Mouse (Mus musculus) liver, adult (tissue): Measurements from ENCODE around the gene 9130008F23Rik.

Source experiments
- GATA4 ChIP-seq: IDR thresholded peaks from 2 replicates; pipeline ENCODE4 v1.6.1; 2014; ENCODE audit warnings: mild to moderate bottlenecking, low read length; ENCODE audit not compliant: insufficient replicate concordance

9130008F23Rik gene

DNA sequence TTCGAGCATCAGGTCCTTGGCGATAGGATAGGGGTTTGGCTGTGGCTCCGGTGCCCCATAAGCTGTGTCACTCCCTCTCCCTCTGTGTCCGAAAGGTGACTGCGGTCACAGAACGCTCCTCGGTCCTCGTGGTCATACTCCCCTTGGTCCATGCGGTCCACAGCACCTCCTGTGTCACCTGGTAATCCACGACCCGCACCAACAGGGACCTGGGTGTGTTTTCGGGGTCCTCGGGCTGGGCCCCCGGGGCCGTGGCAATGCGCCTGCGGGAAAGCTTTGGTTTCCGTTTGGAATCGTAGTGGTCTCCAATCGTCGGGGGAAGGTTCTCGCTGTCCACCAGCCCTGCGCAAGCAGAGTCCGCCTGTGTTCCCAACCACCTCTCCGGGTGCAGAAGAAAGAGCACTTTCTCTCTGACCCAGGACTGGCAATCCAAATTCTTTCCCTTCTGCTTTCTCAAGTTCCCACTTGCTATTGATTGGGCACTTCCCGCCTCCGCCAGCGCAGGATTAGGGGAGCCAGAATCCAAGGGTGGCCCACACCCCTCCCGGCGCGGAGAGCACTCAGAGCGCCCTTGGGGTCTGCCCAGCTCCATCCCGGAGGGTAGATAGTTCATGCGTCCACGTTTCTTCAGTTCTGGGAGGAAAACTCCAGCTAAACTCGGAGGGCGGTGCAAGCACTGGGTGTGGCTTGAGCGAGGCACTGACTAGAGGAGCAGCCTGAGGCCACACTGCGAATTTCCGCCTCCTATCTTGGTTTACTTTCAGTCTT, at the start of gene 9130008F23Rik:
TSS of gene 9130008F23Rik (minus strand) at position 636 of the 768 bp plus-strand sequence.
- TF ChIP-seq GATA4 = no peak

DNA sequence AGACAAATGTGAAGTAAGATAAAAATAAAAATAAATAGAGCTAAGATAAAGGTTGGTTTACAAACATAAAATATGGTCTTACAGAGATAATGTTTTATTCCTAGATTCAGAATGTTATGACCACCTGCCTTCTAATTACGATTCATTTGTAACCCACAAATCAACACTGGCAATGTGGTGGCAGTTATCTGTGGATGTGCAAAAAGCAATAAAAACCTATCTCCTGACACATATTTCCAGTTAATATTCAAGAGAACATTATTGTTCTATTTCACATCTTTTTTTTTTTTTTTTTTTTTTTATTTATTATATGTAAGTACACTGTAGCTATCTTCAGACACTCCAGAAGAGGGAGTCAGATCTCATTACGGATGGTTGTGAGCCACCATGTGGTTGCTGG, 35.1 kb upstream of the 9130008F23Rik start:
- no peak for TF ChIP-seq GATA4

DNA sequence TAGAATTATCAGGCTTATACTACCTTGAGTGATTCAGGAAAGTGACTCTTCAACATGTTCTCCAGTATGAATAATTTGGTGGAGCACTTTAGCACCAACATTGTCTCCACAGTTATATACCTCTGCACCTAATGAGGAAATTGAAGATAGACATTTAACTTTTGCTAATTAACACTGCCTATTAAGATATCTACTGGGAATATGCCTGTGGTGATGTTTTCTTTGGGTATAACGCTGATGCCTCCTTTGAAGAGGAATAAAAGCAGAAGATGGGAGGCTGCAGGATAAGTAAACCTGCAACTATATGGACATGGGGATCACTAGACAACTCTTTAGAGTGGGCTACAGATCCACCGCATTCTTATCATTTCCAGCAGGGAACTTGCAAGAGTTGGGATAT, 33.9 kb upstream of the 9130008F23Rik start, which contains the start of gene Glyatl3:
TSS of gene Glyatl3 (minus strand) at position 101 of the 400 bp plus-strand sequence.
- TF ChIP-seq GATA4 = no peak

DNA sequence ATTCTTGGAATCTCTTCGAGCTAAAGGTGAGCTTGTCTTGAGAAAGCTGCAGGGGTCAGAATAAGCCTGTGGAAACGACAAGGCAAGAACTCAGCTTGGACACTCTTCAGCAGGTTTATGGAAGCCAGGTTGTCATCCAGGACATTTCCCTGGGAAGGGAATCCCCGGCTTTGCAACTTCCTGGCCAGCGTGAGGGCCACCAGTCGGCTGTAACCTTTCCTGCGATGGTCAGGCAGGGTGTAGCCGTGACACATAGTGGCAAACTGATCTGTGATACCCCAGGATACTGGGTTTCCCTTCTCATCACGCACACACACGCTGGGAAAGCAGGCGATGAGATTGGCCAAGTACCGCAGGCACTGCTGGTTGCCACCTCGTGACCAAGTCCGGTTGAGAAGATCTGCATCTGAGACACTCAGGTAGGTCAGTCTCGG, 24.4 kb upstream of the 9130008F23Rik start:
- no peak for TF ChIP-seq GATA4

DNA sequence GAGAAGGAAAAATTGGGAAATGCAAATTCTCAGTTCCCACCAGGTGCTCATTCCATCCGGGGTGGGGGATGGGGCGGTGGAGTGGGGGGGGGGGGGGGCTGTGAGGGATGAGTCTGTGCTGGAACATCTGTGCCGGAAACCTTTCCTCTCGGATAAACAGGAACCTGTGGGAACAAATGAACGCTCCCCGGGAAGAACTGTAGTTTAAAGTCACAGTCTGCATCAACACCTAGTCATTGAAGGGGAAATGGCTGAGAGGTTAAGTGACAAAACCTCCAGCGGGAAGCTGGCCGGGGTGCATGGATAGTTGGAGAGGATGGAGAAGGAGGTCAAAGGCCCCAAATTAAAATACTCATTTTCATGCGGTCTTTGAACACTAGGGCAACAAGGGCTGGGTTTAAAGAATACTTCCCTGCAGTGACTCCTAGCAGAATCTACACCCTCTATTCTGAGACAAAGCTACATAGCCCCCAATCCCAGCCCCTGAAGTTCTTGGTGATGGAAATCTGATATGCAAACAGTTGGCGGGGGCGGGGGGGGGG, 23.8 kb upstream of the 9130008F23Rik start:
- TF ChIP-seq GATA4 = no peak

DNA sequence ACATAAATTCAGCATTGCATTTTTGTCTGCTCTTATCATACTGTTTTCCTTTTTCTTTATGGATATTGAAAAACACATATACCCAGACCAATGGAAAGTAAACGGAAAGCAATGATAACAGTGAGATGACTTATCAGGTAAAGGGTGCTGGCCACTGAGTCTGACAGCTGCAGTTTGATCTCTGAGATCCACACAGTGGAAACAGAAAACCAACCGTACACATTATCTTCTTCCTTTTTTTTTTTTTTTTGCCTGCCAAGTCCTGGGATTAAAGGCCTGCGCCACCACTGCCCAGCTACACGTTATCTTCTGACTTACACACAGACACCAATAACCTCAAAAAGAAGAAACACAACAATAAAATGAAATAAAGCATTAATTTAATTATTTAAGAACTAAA, 23.0 kb upstream of the 9130008F23Rik start:
- no peak for TF ChIP-seq GATA4

DNA sequence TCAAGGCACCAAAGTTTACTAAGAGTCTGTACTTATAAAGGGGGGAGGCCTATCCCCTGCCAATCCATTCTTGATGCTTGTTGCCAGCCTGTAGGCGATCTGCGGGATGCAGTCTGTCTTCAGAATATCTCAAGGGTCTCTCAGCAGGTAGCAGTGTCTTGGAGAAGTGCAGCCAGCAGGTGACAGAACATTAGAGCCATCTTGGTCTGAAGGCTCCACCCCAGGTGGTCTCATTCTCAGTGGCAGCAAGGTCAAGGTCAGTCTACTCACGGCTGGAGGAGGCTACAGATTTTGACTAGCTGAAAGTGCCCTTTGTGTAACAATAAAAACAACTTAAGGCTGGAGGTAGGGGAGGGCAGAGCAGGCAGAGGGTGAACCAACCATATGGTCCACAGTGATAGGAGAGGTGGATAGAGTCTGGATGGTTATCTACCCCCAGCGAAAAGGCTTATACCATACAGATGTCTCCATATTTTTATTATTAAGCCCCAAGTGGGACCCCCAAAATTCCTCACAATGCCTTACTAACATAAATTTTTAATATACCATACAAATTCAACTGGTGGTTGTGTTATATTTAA, 19.5 kb upstream of the 9130008F23Rik start:
- TF ChIP-seq GATA4 = no peak

DNA sequence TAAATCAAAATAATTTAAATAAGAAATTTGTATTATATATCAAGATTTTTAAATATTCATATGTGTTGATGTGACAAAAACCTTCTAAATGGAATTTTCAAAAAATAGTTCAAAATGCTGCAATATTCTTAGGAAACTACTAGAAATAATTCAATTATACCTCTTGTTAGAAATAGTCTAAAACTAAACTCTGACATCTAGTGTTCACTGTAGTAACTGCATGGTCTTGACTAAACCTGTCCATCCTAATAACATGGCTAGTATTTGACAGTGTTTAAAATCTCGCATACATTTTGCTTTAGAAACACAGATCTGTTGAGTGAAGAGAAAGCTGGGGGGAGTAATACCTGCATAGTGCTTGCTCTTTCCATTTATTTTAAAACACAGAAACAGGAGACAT, 16.5 kb upstream of the 9130008F23Rik start:
- TF ChIP-seq GATA4 = no peak

DNA sequence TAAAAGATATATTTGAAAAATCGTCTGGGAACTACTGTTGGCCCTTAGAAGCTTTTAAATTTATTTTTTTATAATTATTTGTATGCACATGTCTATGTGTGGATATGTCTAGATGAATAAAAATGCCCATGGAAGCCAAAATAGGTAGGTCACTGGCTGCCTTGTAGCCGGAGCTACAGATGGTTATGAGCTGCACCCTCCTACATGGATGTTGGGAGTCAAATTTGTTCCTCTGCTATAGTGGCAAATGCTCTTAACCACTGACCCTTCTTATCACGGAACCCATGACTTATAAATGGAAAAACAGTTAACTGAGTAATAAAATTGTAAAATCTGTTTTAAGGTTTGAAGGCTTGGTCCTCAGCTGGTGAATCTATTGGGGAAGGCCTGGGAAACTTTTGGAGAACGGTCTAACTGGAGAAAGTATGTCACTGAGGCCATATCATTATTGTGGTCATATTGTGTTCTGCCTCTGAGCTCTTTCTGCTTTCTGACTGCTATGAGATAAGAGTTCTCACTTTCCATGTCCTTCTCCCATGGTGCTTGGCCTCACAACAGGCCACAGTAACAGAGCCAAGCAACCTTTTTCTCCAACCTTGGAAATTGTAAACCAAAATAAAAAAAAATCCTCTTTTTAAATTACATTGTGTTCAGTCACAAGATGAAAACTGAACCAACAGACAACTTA, 7.6 kb upstream of the 9130008F23Rik start:
- no peak for TF ChIP-seq GATA4

DNA sequence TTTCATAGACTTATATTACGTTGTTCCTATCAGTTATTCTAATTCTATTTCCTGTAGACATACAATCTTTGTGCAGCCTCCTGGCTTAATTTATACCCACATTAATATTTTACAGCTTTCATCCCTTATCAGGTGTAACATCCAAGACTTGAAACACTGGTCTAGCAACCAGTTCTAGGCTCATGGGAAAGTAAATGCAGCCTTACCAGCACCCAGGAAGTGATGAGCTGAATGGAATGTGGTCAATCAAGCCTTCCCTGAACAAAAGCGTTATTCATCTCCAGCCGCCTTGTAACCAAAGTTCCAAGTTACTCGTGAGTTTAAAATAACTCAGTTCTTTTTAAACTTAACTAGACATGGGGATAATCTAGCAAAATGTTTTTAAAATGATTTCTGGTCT, 4.8 kb upstream of the 9130008F23Rik start:
- no peak for TF ChIP-seq GATA4

DNA sequence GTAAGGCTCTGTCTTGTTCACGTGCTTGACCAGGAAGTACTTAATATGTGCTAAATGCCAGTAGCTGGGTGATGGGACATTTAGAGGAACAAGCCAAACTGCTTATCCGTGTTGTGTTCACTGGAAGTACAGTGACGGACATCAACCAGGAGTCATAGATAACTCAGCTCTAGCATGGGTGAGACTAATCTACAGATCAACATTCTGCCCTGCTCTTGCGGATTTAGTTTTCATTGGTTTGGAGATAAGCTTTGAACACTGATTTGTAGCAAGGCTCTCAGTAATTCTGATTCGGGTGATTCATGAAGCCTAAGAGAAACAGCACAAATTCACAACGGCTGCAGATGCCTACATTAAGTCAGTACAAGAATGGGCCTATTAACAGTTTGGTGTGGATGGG, 1.8 kb upstream of the 9130008F23Rik start:
- no peak for TF ChIP-seq GATA4

DNA sequence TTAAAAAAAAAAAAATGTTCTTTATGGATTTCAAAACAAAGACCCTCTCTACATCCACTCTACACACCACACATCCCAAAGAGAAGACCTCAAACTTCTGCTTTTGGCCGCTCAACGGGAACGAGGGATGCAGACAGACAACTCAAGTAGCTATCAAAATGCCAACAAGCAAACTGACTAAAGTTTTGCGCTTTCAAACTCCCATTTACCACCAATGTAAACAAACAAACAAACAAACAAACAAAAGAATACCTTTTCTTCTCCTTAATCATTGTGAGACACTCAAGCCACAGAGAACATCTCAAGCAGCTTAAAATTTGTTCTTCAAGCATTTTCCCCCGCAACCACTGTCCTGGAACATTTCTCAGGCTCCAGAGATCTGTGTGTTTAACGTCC, 833 bp downstream of the 9130008F23Rik start:
- TF ChIP-seq GATA4 = no peak

DNA sequence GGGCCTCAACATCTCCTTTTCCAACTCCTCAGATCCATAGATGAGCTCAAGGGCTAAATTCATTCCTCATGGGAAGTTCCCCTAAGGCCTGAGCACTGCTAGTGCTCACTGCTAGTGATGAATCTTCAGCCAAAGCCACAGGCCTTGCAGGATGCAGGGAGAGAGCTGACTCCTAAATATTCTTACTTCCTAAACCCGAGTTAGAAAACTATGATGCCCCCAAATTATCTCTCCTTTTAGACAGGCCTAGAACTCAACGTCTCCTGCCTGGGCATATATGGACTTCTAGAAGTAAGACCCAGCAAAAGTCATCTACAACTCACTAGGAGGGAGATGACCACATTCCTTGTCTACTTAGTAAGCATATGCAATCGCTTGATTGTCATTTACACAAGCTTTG, 2.6 kb downstream of the 9130008F23Rik start:
- TF ChIP-seq GATA4 = no peak

DNA sequence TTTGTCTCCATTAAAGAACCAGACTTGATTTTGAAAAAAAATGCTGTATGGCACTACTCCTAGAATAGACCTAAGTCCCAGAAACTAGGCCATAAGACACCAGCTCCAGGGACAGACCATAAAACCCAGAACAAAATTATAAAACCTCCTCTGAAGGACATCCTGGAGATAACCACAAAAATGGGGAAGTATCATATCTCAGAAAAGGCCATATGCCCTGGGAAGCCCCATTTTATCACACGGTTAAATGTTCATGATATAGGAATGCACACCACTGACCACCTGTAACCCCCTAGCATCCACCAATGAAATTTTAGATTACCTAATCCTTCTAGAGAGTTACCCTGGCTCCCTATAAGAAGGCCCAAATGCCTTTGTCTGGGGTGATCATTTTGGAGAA, 4.8 kb downstream of the 9130008F23Rik start:
- TF ChIP-seq GATA4 = no peak

DNA sequence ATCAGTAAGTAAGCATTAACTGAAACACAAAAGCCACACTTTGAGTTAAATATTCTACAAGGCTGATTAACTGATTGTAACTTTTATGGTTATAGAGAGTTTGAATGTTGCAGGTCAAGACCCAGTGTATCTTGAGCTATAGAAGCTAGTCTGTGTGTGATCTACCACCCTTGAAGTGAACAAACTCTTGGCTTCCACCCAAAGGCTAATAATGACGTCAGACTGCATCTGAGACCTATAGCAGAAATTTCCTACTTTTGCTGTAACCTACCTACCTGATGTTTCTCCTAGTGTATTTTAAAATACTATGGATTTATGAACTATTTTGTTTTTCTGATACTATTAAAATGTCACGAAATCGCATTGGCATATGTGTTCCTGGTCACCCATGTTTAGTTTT, 5.7 kb downstream of the 9130008F23Rik start:
- no peak for TF ChIP-seq GATA4

DNA sequence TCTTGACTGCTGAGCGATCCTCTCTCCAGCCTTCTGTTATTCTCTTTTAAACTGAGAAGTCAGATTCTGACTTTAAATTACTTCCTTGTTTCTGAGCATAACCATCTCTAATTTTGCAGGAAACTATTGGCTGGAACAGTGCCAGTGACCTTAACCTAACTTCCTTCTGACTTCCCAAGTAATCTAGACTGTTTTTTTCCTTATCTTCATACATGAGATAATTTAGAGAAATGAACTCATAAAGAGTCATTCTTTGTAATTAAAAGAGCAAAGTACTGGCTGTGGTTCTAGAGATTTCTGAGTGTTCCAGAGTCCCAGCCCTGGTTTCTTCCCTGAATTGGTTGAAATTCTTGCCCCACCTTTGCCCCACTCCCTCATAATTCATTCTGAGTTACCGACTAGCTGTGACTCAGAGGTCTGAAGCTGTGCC, 6.8 kb downstream of the 9130008F23Rik start:
- no peak for TF ChIP-seq GATA4
